Comparison of ENCODE assay signal across 8 mouse cellular contexts in genomic region chr2:92024274-92024672, GRCm38 (mm10). TPM values are rescaled to one million over a fixed set of nuclear protein-coding genes. Genes with fewer than 3 reads are reported as not detected.
DNase-seq lines count a peak whose midpoint lies in the region; ATAC-seq and TF ChIP-seq lines count a peak whose summit lies in the region.

TSS of gene Creb3l1 (minus strand) at chr2:92024502.

- H3K36me3 ChIP-seq in embryonic facial prominence, embryonic 14.5 days (ENCODE audit: control insufficient read depth, insufficient read depth, low read length) = no peaks in the 10 kb centered on the region
- no peaks in the 10 kb centered on the region for H3K36me3 ChIP-seq in heart, embryonic 14.5 days (ENCODE audit: control insufficient read depth, insufficient read depth, low read length)
- H3K36me3 ChIP-seq in kidney, embryonic 16.5 days (ENCODE audit: insufficient read depth, low read length) = no peaks in the 10 kb centered on the region

- DNase-seq in CD4-positive helper T cell, adult 2 months (ENCODE audit: low read depth, low spot score) = peak; percentile 44
- DNase-seq in adipocyte (ENCODE audit: low spot score) = peak; percentile 77
- peak; percentile 91 for DNase-seq in embryonic facial prominence, embryonic 14.5 days (ENCODE audit: low spot score)
- peak; percentile 83 to 85 for DNase-seq in lung, adult 18-20 months

- H3K4me1 ChIP-seq in embryonic facial prominence, embryonic 14.5 days (ENCODE audit: control insufficient read depth, insufficient read depth, low read length) = peaks cover 22% of the 10 kb centered on the region
- H3K4me1 ChIP-seq in heart, embryonic 14.5 days (ENCODE audit: control insufficient read depth in 2 of 2, insufficient read depth in 2 of 2, low read length in 2 of 2) = peaks cover 22 to 33% of the 10 kb centered on the region in 2 experiments
- H3K4me1 ChIP-seq in kidney, embryonic 16.5 days (ENCODE audit: insufficient read depth, low read length) = peaks cover 23% of the 10 kb centered on the region
- peaks cover 29% of the 10 kb centered on the region for H3K4me1 ChIP-seq in olfactory bulb, adult 2 months (ENCODE audit: control insufficient read depth, insufficient read depth, low read length)

- peak within 1 kb of the TSS; percentile 75 for H3K4me3 ChIP-seq in embryonic facial prominence, embryonic 14.5 days (ENCODE audit: low read depth, low read length)
- H3K4me3 ChIP-seq in heart, embryonic 14.5 days (ENCODE audit: control insufficient read depth in 1 of 2, insufficient read depth in 1 of 2, low read depth in 1 of 2, low read length in 2 of 2) = peak within 1 kb of the TSS; percentile 66 to 84
- H3K4me3 ChIP-seq in kidney, embryonic 16.5 days (ENCODE audit: low read length) = peak within 1 kb of the TSS; percentile 82
- H3K4me3 ChIP-seq in olfactory bulb, adult 2 months (ENCODE audit: insufficient read depth, low read depth, low read length) = peak within 1 kb of the TSS; percentile 53

- no peaks in the 10 kb centered on the region; the same call in 1 of the 2 replicates for H3K27me3 ChIP-seq in embryonic facial prominence, embryonic 14.5 days (replicated peaks; ENCODE audit: control insufficient read depth, insufficient read depth, low read length)
- H3K27me3 ChIP-seq in heart, embryonic 14.5 days (ENCODE audit: control insufficient read depth, insufficient read depth, low read length) = 0 out of 2 replicates have a peak, but pooled peaks cover 7% of the 10 kb centered on the region
- peaks cover 3% of the 10 kb centered on the region; the same call in 1 of the 2 replicates for H3K27me3 ChIP-seq in kidney, embryonic 16.5 days (ENCODE audit: insufficient read depth, low read length)

- no peaks in the 10 kb centered on the region for H3K9me3 ChIP-seq in embryonic facial prominence, embryonic 14.5 days (ENCODE audit: control insufficient read depth, low read length)
- no peaks in the 10 kb centered on the region for H3K9me3 ChIP-seq in heart, embryonic 14.5 days (ENCODE audit: control insufficient read depth, low read length)
- no peaks in the 10 kb centered on the region for H3K9me3 ChIP-seq in kidney, embryonic 16.5 days (ENCODE audit: low read length)

- no peak for TF ChIP-seq POLR2A in olfactory bulb, adult 2 months (IDR thresholded peaks at IDR 0.05; ENCODE audit: insufficient read depth, low read depth, low read length)

- peak within 1 kb of the TSS; percentile 83 for H3K9ac ChIP-seq in embryonic facial prominence, embryonic 14.5 days (ENCODE audit: low read depth, low read length)
- H3K9ac ChIP-seq in heart, embryonic 14.5 days (ENCODE audit: low read length) = peak within 1 kb of the TSS; percentile 81
- H3K9ac ChIP-seq in kidney, embryonic 16.5 days (replicated peaks; ENCODE audit: low read length) = peak within 1 kb of the TSS; percentile 83

- peak within 1 kb of the TSS; percentile 74 for H3K4me2 ChIP-seq in embryonic facial prominence, embryonic 14.5 days (ENCODE audit: low read depth, low read length)
- peak within 1 kb of the TSS; percentile 99 for H3K4me2 ChIP-seq in heart, embryonic 14.5 days (ENCODE audit: low read length)
- peak within 1 kb of the TSS; percentile 96 for H3K4me2 ChIP-seq in kidney, embryonic 16.5 days (replicated peaks; ENCODE audit: low read depth, low read length)

- H3K27ac ChIP-seq in embryonic facial prominence, embryonic 14.5 days (replicated peaks; ENCODE audit: low read depth, low read length) = peak within 1 kb of the TSS; percentile 83
- peak within 1 kb of the TSS; percentile 30 to 60 for H3K27ac ChIP-seq in heart, embryonic 14.5 days (replicated peaks in 1 of 2; ENCODE audit: control insufficient read depth in 1 of 2, insufficient read depth in 1 of 2, low read depth in 2 of 2, low read length in 2 of 2)
- H3K27ac ChIP-seq in kidney, embryonic 16.5 days (ENCODE audit: low read length) = peak within 1 kb of the TSS; percentile 72
- no peak within 1 kb of the TSS for H3K27ac ChIP-seq in olfactory bulb, adult 2 months (ENCODE audit: insufficient read depth, low read depth, low read length)

- ATAC-seq in embryonic facial prominence, embryonic 14.5 days (ENCODE audit: low read depth) = peak; percentile 27
- peak; percentile 49; the same call in 1 of the 2 replicates for ATAC-seq in heart, embryonic 14.5 days (ENCODE audit: insufficient number of reproducible peaks, insufficient read depth, low FRiP score, low read depth)
- ATAC-seq in kidney, embryonic 16.5 days (ENCODE audit: low FRiP score, low TSS enrichment) = peak; percentile 43; the same call in 1 of the 2 replicates
- no peak for ATAC-seq in frontal cortex, adult (ENCODE audit: low TSS enrichment)

- TF ChIP-seq CTCF in olfactory bulb, adult 2 months (IDR thresholded peaks at IDR 0.05; ENCODE audit: insufficient read depth, low read depth, low read length) = no peak

- 2% methylated on average over 14 of the region's 27 CpGs for WGBS in embryonic facial prominence, embryonic 14.5 days
- WGBS in heart, embryonic 14.5 days = under 1% methylated on average over 25 of the region's 27 CpGs
- WGBS in kidney, embryonic 16.5 days = 0% methylated on average over 22 of the region's 27 CpGs
- WGBS in olfactory bulb, adult 2 months = under 1% methylated on average over 26 of the region's 27 CpGs

RNA-seq across cellular contexts. Expression of gene Creb3l1, which starts in this region (rescaled TPM):
- 42.6 and 56.6 TPM in 2 replicates for polyA plus RNA-seq in embryonic facial prominence, embryonic 14.5 days (2014; fragmentation: Nextera tagmentation; extraction: Ambion mirVana)
- 8.8 and 10.2 TPM in 2 replicates for polyA plus RNA-seq in heart, embryonic 14.5 days (2014; fragmentation: Nextera tagmentation; extraction: Ambion mirVana)
- 12.3 and 14.9 TPM in 2 replicates for polyA plus RNA-seq in kidney, embryonic 16.5 days (2015; fragmentation: Nextera tagmentation; extraction: Ambion mirVana)
- not detected in 2 replicates for polyA plus RNA-seq in olfactory bulb, adult 2 months (2012; ENCODE audit: insufficient read depth, insufficient read length, low replicate concordance, missing spikeins)
